Mouse (Mus musculus) forebrain, embryonic 11.5 days (tissue): ENCODE data around the gene Camkv. TPM values are rescaled to one million over a fixed set of nuclear protein-coding genes. Genes with fewer than 3 reads are reported as not detected.
A peak's percentile ranks its signal among the peaks of the same experiment; 100 is the strongest.

Source experiments
- ATAC-seq: fragments of 200-750 bp; cut with Nextera tagmentation; replicated peaks from 2 replicates; pipeline ENCODE4 v1.8.0; 2017; ENCODE audit warnings: moderate TSS enrichment; ENCODE audit not compliant: low FRiP score
- DNase-seq: peaks from one replicate; pipeline ENCODE4 v3.0.0-alpha.2; 2017; ENCODE audit warnings: low spot score
- H3K27ac ChIP-seq: fragments of 300-500 bp; sonication (generic); 2 replicates; pipeline ENCODE4 v1.5.1; 2014; ENCODE audit warnings: low read depth, low read length
- H3K27me3 ChIP-seq: fragments of 300-500 bp; sonication (generic); 2 replicates; pipeline ENCODE4 v1.6.1; 2014; ENCODE audit warnings: mild to moderate bottlenecking, low read length, mixed read lengths; ENCODE audit not compliant: control insufficient read depth, insufficient read depth
- H3K36me3 ChIP-seq: fragments of 300-500 bp; sonication (generic); 2 replicates; pipeline ENCODE4 v1.6.1; 2014; ENCODE audit warnings: mild to moderate bottlenecking, low read length, moderate library complexity, mixed read lengths; ENCODE audit not compliant: control insufficient read depth, insufficient read depth
- H3K4me1 ChIP-seq: fragments of 300-500 bp; sonication (generic); replicated peaks from 2 replicates; pipeline ENCODE4 v1.6.1; 2014; ENCODE audit warnings: low read length, mixed read lengths; ENCODE audit not compliant: control insufficient read depth, insufficient read depth
- H3K4me2 ChIP-seq: fragments of 300-500 bp; sonication (generic); 2 replicates; pipeline ENCODE4 v1.6.1; 2014; ENCODE audit warnings: low read depth, mild to moderate bottlenecking, low read length, moderate library complexity, mixed read lengths; ENCODE audit not compliant: severe bottlenecking
- H3K4me3 ChIP-seq: fragments of 300-500 bp; sonication (generic); 2 replicates; pipeline ENCODE4 v1.5.1; 2014; ENCODE audit warnings: low read depth, low read length
- H3K9ac ChIP-seq: fragments of 300-500 bp; sonication (generic); 2 replicates; pipeline ENCODE4 v1.6.1; 2014; ENCODE audit warnings: low read length
- H3K9me3 ChIP-seq: fragments of 300-500 bp; sonication (generic); 2 replicates; pipeline ENCODE4 v1.6.1; 2016; ENCODE audit warnings: low read length, mixed read lengths; ENCODE audit not compliant: control insufficient read depth
- WGBS: fragments of 180-500 bp; shearing (Covaris S2); extraction: QIAGEN DNeasy Blood & Tissue Kit; methylation state at CpG from one replicate; pipeline ENCODE4 v1.1.7; 2014; 5-methylcytosine and 5-hydroxymethylcytosine counted together
- polyA plus RNA-seq: library from polyadenylated mRNA; unstranded; fragments of >200 nt; fragmentation: Nextera tagmentation; extraction: Ambion mirVana; gene quantifications from 2 replicates; pipeline ENCODE4 v1.2.1, GENCODE M21; 2014

Gene Camkv
- polyA plus RNA-seq, 1 experiment from 2014 or later, result 8.0 TPM

GRCm38 (mm10) chr9:107927749-107928148 is 7.7 kb upstream of the Camkv start:
- no peak overlapping the region for H3K4me2 ChIP-seq
- ATAC-seq (no peak), DNase-seq (no peak)
- 89% methylated on average over 5 of the region's 5 CpGs for WGBS
- no peaks in the 10 kb centered on the region for H3K27me3 ChIP-seq
- H3K4me1 ChIP-seq, result 0 out of 2 replicates have a peak, but pooled peaks cover 2% of the 10 kb centered on the region
- no peak overlapping the region for H3K9ac ChIP-seq
- H3K27ac ChIP-seq, result no peak overlapping the region
- no peaks in the 10 kb centered on the region for H3K9me3 ChIP-seq
- H3K4me3 ChIP-seq, result no peak overlapping the region
- no peaks in the 10 kb centered on the region for H3K36me3 ChIP-seq

GRCm38 (mm10) chr9:107928169-107928568 is 7.3 kb upstream of the Camkv start, which contains the start of gene Actl11:
Gene Actl11 (plus strand): TSS chr9:107928469.
- DNase-seq, result no peak
- H3K4me1 ChIP-seq, result 0 out of 2 replicates have a peak, but pooled peaks cover 2% of the 10 kb centered on the region
- no peaks in the 10 kb centered on the region for H3K9me3 ChIP-seq
- no peak within 1 kb of the TSS for H3K4me3 ChIP-seq
- H3K36me3 ChIP-seq, result no peaks in the 10 kb centered on the region
- H3K27me3 ChIP-seq, result no peaks in the 10 kb centered on the region
- no peak for ATAC-seq
- no peak within 1 kb of the TSS for H3K4me2 ChIP-seq
- 84% methylated on average over 3 of the region's 3 CpGs for WGBS
- H3K9ac ChIP-seq, result no peak within 1 kb of the TSS
- H3K27ac ChIP-seq, result no peak within 1 kb of the TSS

GRCm38 (mm10) chr9:107932221-107932620 is 3.3 kb upstream of the Camkv start:
- H3K27me3 ChIP-seq, result no peaks in the 10 kb centered on the region
- no peak overlapping the region for H3K27ac ChIP-seq
- no peaks in the 10 kb centered on the region for H3K36me3 ChIP-seq
- no peak overlapping the region for H3K9ac ChIP-seq
- peaks cover 13% of the 10 kb centered on the region; the same call in 1 of the 2 replicates for H3K4me1 ChIP-seq
- no peaks in the 10 kb centered on the region for H3K9me3 ChIP-seq
- no peak for DNase-seq
- no peak overlapping the region for H3K4me2 ChIP-seq
- WGBS, result 73% methylated on average over 4 of the region's 4 CpGs
- H3K4me3 ChIP-seq, result no peak overlapping the region
- ATAC-seq, result no peak

GRCm38 (mm10) chr9:107934146-107934545 is 1.3 kb upstream of the Camkv start:
- Histone ChIP-seq H3K4me3 (no peak overlapping the region), H3K9ac (no peak overlapping the region), H3K4me2 (no peak overlapping the region), H3K27me3 (no peaks in the 10 kb centered on the region), H3K27ac (no peak overlapping the region), H3K9me3 (no peaks in the 10 kb centered on the region), H3K36me3 (no peaks in the 10 kb centered on the region), H3K4me1 (peaks cover 13% of the 10 kb centered on the region; the same call in 1 of the 2 replicates)
- DNase-seq, result no peak
- WGBS, result 87% methylated on average over 11 of the region's 11 CpGs
- ATAC-seq, result no peak

- Histone ChIP-seq H3K9me3 (no peaks in the 10 kb centered on the region), H3K9ac (peak overlapping the region; percentile 67), H3K27me3 (no peaks in the 10 kb centered on the region), H3K4me3 (peak overlapping the region; percentile 52), H3K4me2 (peak overlapping the region; percentile 98), H3K4me1 (peaks cover 13% of the 10 kb centered on the region; the same call in 1 of the 2 replicates), H3K36me3 (no peaks in the 10 kb centered on the region), H3K27ac (no peak overlapping the region)
- DNase-seq (peak; percentile 72), ATAC-seq (peak; percentile 66)
- under 1% methylated on average over 34 of the region's 41 CpGs for WGBS
Measured at GRCm38 (mm10) chr9:107935790-107936214, 328 bp downstream of the Camkv start.

GRCm38 (mm10) chr9:107936215-107936822 is 845 bp downstream of the Camkv start:
- ATAC-seq, result peak; percentile 80
- peak; percentile 67 for DNase-seq
- no peaks in the 10 kb centered on the region for H3K27me3 ChIP-seq
- H3K9me3 ChIP-seq, result no peaks in the 10 kb centered on the region
- H3K4me1 ChIP-seq, result peaks cover 13% of the 10 kb centered on the region; the same call in 1 of the 2 replicates
- under 1% methylated on average over 29 of the region's 29 CpGs for WGBS
- H3K27ac ChIP-seq, result no peak overlapping the region
- H3K4me3 ChIP-seq, result peak overlapping the region; percentile 52
- H3K36me3 ChIP-seq, result no peaks in the 10 kb centered on the region
- H3K4me2 ChIP-seq, result peak overlapping the region; percentile 98
- peak overlapping the region; percentile 67 for H3K9ac ChIP-seq

GRCm38 (mm10) chr9:107936831-107937230 is 1.4 kb downstream of the Camkv start:
- no peak for ATAC-seq
- no peak for DNase-seq
- H3K4me3 ChIP-seq, result peak overlapping the region; percentile 52
- H3K27ac ChIP-seq, result no peak overlapping the region
- no peaks in the 10 kb centered on the region for H3K9me3 ChIP-seq
- WGBS, result 4% methylated on average over 3 of the region's 3 CpGs
- H3K27me3 ChIP-seq, result no peaks in the 10 kb centered on the region
- peak overlapping the region; percentile 98 for H3K4me2 ChIP-seq
- H3K9ac ChIP-seq, result peak overlapping the region; percentile 67
- peaks cover 13% of the 10 kb centered on the region; the same call in 1 of the 2 replicates for H3K4me1 ChIP-seq
- no peaks in the 10 kb centered on the region for H3K36me3 ChIP-seq

GRCm38 (mm10) chr9:107947241-107948194 is 12.0 kb downstream of the Camkv start:
- DNase-seq (no peak), ATAC-seq (no peak)
- no peaks in the 10 kb centered on the region for H3K36me3 ChIP-seq
- H3K9me3 ChIP-seq, result no peaks in the 10 kb centered on the region
- H3K4me3 ChIP-seq, result no peak overlapping the region
- WGBS, result 91% methylated on average over 31 of the region's 31 CpGs
- H3K27me3 ChIP-seq, result no peaks in the 10 kb centered on the region
- no peak overlapping the region for H3K27ac ChIP-seq
- no peak overlapping the region for H3K9ac ChIP-seq
- H3K4me2 ChIP-seq, result no peak overlapping the region
- peaks cover 2% of the 10 kb centered on the region; the same call in 1 of the 2 replicates for H3K4me1 ChIP-seq
